In genomic region chr16:20095966-20096365, GRCm38 (mm10) we compare ENCODE assay signal across 10 mouse cellular contexts. TPM values are rescaled to one million over a fixed set of nuclear protein-coding genes. Genes with fewer than 3 reads are reported as not detected.
DNase-seq lines count a peak whose midpoint lies in the region; ATAC-seq and TF ChIP-seq lines count a peak whose summit lies in the region.
"Had no signal": no experiment of that assay in that cellular context is flagged by ENCODE, and none has a peak within 500 bp of the region (broad histone marks: within the 10 kb centered on the region; RNA-seq: fewer than 3 reads in every experiment).

No protein-coding gene starts in this region.

- H3K27ac ChIP-seq in intestine, postnatal 0 days (ENCODE audit: low read depth, low read length): no peak overlapping the region
- no peak overlapping the region for H3K27ac ChIP-seq in intestine, embryonic 15.5 days
- no peak overlapping the region for H3K27ac ChIP-seq in bone marrow, adult 2 months (ENCODE audit: control insufficient read depth, insufficient read depth, low read depth, low read length, poor library complexity)

- no peak for ATAC-seq in intestine, postnatal 0 days
- no peak for ATAC-seq in intestine, embryonic 15.5 days
- ATAC-seq: intestine, embryonic 16.5 days had no signal

- no peak overlapping the region for H3K4me2 ChIP-seq in intestine, postnatal 0 days (replicated peaks; ENCODE audit: low read depth)
- no peak overlapping the region for H3K4me2 ChIP-seq in intestine, embryonic 15.5 days (replicated peaks)

- no peaks in the 10 kb centered on the region for H3K9me3 ChIP-seq in intestine, postnatal 0 days (ENCODE audit: control insufficient read depth)
- no peaks in the 10 kb centered on the region for H3K9me3 ChIP-seq in intestine, embryonic 15.5 days

- H3K4me1 ChIP-seq in intestine, postnatal 0 days (replicated peaks; ENCODE audit: control insufficient read depth, insufficient read depth, low read length): no peaks in the 10 kb centered on the region
- H3K4me1 ChIP-seq in intestine, embryonic 15.5 days (replicated peaks): no peaks in the 10 kb centered on the region
- no peaks in the 10 kb centered on the region for H3K4me1 ChIP-seq in bone marrow, adult 2 months (ENCODE audit: control insufficient read depth, insufficient read depth, low read length)

- WGBS in intestine, postnatal 0 days: 82% methylated on average over 2 of the region's 2 CpGs
- WGBS in intestine, embryonic 15.5 days: 76% methylated on average over 2 of the region's 2 CpGs
- WGBS in bone marrow, adult 2 months: 76% methylated on average over 2 of the region's 2 CpGs

- TF ChIP-seq CTCF in intestine, postnatal 0 days (IDR thresholded peaks at IDR 0.05; ENCODE audit: low read depth): peak; percentile 63
- peak; percentile 45 for TF ChIP-seq CTCF in bone marrow, adult 2 months (IDR thresholded peaks at IDR 0.05; ENCODE audit: control insufficient read depth, insufficient read depth, low read length)

- DNase-seq in thymus, postnatal 0 days (ENCODE audit: low spot score): peak; percentile 10
- DNase-seq in thymus, postnatal 10 days (ENCODE audit: low spot score in 2 of 2): no peak
- DNase-seq in thymus, postnatal 4 days: peak; percentile 37
- no peak for DNase-seq in left cerebral cortex, adult 9 months (ENCODE audit: low spot score in 2 of 2)
- DNase-seq: adrenal gland, adult 8-10 months; gastrocnemius, postnatal 25 days had no signal

- no peaks in the 10 kb centered on the region for H3K27me3 ChIP-seq in intestine, postnatal 0 days (replicated peaks; ENCODE audit: control insufficient read depth, insufficient read depth, low read length)
- H3K27me3 ChIP-seq in intestine, embryonic 15.5 days (replicated peaks): no peaks in the 10 kb centered on the region

- no peak overlapping the region for H3K9ac ChIP-seq in intestine, postnatal 0 days (ENCODE audit: low read depth, low read length)
- H3K9ac ChIP-seq in intestine, embryonic 15.5 days: no peak overlapping the region

- no peak for TF ChIP-seq POLR2A in bone marrow, adult 2 months (IDR thresholded peaks at IDR 0.05; ENCODE audit: borderline replicate concordance, control insufficient read depth, low read depth, low read length)

- H3K36me3 ChIP-seq in intestine, postnatal 0 days (ENCODE audit: control insufficient read depth, insufficient read depth): no peaks in the 10 kb centered on the region
- H3K36me3 ChIP-seq in intestine, embryonic 15.5 days: no peaks in the 10 kb centered on the region

- H3K4me3 ChIP-seq in intestine, postnatal 0 days (ENCODE audit: low read depth, low read length): no peak overlapping the region
- no peak overlapping the region for H3K4me3 ChIP-seq in intestine, embryonic 15.5 days (replicated peaks)
- no peak overlapping the region for H3K4me3 ChIP-seq in bone marrow, adult 2 months (replicated peaks; ENCODE audit: control insufficient read depth, low read depth, low read length)

RNA-seq across cellular contexts. Expression of gene Klhl24, which starts 1.4 kb away (rescaled TPM):
- 14.1 and 15.3 TPM in 2 replicates for polyA plus RNA-seq in intestine, postnatal 0 days (2015; fragmentation: Nextera tagmentation; extraction: Ambion mirVana)
- 17.9 and 22.1 TPM in 2 replicates for polyA plus RNA-seq in intestine, embryonic 15.5 days (2015; fragmentation: Nextera tagmentation; extraction: Ambion mirVana)
- polyA plus RNA-seq in thymus, postnatal 0 days (2015; fragmentation: Nextera tagmentation; extraction: Ambion mirVana): 29.2 and 29.5 TPM in 2 replicates
- polyA plus RNA-seq in bone marrow, adult 2 months (2011; ENCODE audit: insufficient read depth, insufficient read length, low replicate concordance, missing spikeins): 8.0 and 14.1 TPM in 2 replicates

RNA-seq across cellular contexts. Expression of gene Yeats2, which starts 44.9 kb away (rescaled TPM):
- polyA plus RNA-seq in intestine, postnatal 0 days (2015; fragmentation: Nextera tagmentation; extraction: Ambion mirVana): 4.3 and 4.7 TPM in 2 replicates
- 21.7 and 22.7 TPM in 2 replicates for polyA plus RNA-seq in intestine, embryonic 15.5 days (2015; fragmentation: Nextera tagmentation; extraction: Ambion mirVana)
- polyA plus RNA-seq in thymus, postnatal 0 days (2015; fragmentation: Nextera tagmentation; extraction: Ambion mirVana): 8.9 and 9.9 TPM in 2 replicates
- 8.0 and 17.7 TPM in 2 replicates for polyA plus RNA-seq in bone marrow, adult 2 months (2011; ENCODE audit: insufficient read depth, insufficient read length, low replicate concordance, missing spikeins)

Comparison
In these comparisons a context has a peak if more than half of its experiments do, and no peak if none do; other contexts are left out.
1. DNase-seq: peak in thymus, postnatal 0 days (single experiment) and thymus, postnatal 4 days (single experiment); none in thymus, postnatal 10 days (0 of 2) and left cerebral cortex, adult 9 months (0 of 2).